Mouse (Mus musculus) heart, postnatal 25 days (tissue): Measurements from ENCODE around the gene Rbm5. TPM values are rescaled to one million over a fixed set of nuclear protein-coding genes. Genes with fewer than 3 reads are reported as not detected.

Experiments used
- DNase-seq: peaks from one replicate; pipeline ENCODE4 v3.0.0; 2022; ENCODE audit warnings: low spot score
- intact Hi-C: fragments of 180-260 bp; cut with DNase I; formaldehyde crosslinking; loops from one replicate; pipeline ENCODE4 v1.15.1; 2025
- total RNA-seq, 2 experiments: library from RNA; stranded (reverse); gene quantifications; 2 replicates each; pipeline ENCODE4 v1.2.3; 2021

Gene Rbm5
- total RNA-seq, 2 experiments from 2014 or later: 48.0 to 62.7 TPM

DNA sequence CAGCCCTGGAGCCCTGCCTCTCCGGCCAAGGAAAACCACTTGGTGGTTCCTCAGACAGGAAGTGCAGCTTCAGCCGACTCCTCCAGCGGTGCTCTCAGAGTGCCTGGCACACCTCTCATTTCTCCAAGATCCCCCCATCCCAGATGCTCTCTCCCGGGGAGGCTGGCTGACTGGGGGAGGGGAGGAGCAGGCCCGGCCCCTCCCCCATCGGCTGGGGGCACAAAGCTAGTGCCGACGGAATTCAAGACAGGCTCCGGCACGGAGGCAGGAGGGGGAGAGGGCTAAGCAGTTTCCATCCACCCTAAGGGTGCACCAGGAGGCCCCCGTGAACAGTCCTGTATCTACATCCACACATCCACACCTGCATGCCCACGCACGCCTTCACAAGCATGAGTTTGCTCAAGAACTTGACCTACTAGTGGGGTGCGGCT is 64.0 kb downstream of the Rbm5 start:
- no peak for DNase-seq
- intact Hi-C loops: no loop called here

DNA sequence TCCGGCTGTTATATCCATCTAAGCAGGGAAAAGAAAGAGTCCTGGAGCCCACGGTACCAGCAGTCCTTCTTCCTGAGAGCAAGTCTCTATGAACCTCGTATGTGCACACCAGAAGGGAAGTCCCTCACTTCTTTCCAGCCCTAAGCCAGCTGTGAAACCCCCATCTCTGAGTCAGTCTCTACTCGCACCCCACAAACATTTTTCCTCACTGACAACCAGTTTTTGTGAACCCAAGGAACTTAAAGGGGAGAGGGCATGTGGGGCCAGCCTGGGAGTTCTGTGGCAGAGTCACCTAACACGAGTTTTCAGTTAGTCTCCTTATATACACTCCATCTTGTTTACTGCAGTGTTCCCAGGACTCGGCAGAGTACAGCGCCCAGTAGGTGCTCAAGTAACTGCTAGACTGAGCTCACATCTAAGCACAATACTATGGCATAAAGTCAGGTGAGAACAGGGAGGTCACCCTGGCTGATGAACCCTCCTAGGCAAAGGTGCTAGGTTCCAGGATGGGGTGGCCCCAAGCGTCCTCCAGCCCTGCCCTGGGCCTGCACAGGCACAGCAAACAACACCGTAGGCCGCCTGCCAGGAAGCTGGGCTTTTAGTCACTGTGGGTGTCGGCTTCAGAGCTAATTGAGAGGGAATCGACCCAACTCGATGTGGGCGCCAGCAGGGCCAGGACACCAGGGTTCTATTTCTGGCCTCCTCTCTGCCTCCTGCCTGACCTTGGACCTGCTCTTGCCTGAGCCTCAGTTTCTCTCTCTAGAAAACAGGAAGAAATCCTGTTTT is 67.3 kb downstream of the Rbm5 start:
- DNase-seq: no peak
- intact Hi-C loops: no loop called here

GRCm38 (mm10) chr9:107702606-107703185 is 68.1 kb downstream of the Rbm5 start:
- DNase-seq: no peak
- intact Hi-C loops: no loop called here

GRCm38 (mm10) chr9:107701594-107701993 is 69.2 kb downstream of the Rbm5 start:
- intact Hi-C loops: no loop called here
- DNase-seq: peak; percentile 69

- intact Hi-C loops: no loop called here
- DNase-seq: no peak
Measured at GRCm38 (mm10) chr9:107700114-107700571, 70.7 kb downstream of the Rbm5 start.

DNA sequence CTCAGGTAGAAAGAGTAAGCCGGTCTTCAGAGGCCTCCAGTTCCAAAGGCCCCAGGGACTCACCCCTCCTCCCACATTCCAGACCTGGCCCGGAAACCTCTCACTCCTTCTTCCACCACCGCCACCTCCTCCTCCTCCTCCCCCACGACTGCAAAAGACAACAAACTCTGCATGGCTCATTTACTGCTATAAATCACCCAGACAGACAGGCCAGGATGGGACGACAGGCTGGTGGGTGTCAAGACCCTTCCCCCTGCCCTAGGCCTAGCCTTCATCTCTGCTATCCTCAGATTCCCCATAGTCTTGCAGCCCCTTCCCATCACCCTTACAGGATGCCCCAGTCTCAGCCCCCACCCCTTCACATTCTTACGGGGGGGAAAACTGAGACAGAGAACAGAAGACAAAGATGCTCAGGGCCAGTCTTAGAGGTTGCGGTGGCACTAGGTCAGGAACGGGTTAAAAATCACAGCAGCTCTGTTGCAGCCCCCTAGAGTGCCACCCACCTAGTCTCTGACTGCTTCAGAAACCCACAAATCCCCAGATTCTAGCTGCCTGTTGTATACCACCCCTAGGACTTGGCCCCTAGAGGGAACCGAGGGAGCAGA is 71.3 kb downstream of the Rbm5 start:
- no peak for DNase-seq
- intact Hi-C loops: no loop called here

GRCm38 (mm10) chr9:107698611-107699190 is 72.1 kb downstream of the Rbm5 start:
- no peak for DNase-seq
- intact Hi-C loops: no loop called here

DNA sequence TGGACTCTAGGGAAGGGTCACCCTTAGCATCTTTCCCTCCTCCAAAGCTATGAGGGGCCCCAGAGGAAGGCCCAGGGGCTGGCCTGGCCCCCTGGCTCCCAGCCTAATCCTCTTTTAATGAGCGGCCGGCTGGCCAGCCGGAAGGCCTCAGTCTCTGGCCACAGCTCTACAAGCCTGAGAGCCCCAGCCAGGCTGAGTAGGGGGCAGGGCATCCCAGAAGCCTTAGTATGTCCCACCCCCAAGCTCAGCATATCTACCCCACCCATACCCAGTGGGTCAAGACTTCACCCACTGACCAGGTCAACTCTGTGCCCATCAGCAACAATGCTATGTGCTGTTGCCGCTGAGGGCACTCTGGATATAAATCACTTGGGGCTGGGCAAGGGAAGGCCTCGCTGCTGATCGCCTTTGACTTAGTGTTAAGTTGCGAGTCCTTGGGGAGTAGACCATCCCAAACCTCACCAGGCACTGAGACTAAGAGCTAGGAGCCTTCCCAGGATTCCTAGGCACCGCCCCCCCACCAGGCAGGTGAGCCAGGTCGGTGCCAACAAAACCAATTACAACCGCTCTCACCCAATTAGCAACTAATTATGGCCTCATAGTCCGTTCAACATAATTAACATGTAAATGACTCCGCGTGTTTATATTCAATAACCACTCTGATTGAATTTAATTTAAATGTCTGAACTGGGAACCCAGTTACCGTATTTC is 72.8 kb downstream of the Rbm5 start:
- intact Hi-C loops: no loop called here
- no peak for DNase-seq

- no peak for DNase-seq
Measured at GRCm38 (mm10) chr9:107696845-107697610, 73.8 kb downstream of the Rbm5 start.

GRCm38 (mm10) chr9:107696106-107696479 is 74.7 kb downstream of the Rbm5 start:
- no peak for DNase-seq

More at GRCm38 (mm10) chr9:107696845-107697610, 73.8 kb downstream of the Rbm5 start:
- intact Hi-C loops: no loop called here

DNA sequence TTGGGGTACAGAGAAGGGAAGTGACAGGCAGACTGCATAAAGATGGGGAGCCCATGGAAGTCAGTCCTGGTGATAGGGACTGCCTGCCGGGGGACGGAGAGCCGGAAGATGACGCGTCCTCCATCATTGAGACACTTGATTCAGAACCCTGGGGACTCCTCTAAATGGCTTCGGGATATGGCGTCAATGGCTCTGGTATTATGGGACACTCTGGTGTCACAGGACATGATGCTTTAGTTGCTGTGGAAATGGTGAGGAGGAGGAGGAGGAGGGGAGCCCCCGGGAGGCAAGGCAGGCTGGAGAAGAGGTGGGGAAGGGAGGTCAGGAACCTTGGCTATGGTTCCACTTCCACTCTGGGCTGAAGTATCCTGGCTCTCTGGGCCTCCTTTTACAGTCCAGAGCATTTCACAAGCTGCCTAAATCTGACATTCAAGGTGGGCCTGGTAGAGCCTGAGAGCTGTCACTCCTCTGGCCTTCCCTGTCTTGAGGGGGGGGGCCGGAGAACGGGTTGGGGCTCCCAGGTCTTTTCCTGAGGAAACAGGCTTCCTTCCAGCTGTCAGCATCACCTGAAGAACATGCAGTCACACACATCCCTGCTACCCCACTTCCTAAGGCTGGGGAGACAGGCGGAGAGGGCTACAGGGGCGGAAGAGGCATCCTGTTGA is 75.2 kb downstream of the Rbm5 start:
- no peak for DNase-seq

More at GRCm38 (mm10) chr9:107696106-107696479, 74.7 kb downstream of the Rbm5 start:
- intact Hi-C loops: no loop called here

DNA sequence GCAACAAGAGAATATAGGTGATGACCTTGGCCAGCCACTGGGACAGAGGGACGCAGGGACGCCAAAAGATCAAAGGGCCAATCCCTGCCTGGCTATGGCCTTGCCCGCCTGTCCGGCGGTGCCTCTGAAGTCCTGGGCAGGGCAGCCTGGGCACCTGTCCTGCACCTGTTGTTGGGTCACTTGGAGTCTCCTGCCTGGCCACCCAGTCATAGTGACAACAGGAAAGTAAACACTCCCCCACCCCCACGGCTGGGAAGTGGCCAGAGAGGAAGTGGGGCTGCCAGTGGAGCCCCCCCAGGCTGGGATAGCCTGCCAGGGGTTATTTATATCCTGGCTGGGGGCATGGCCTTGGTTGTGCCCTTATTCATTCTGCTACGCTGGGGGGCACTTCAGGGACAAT is 76.2 kb downstream of the Rbm5 start:
- intact Hi-C loops: no loop called here
- no peak for DNase-seq

More for the DNA sequence above, 75.2 kb downstream of the Rbm5 start:
- intact Hi-C loops: no loop called here

DNA sequence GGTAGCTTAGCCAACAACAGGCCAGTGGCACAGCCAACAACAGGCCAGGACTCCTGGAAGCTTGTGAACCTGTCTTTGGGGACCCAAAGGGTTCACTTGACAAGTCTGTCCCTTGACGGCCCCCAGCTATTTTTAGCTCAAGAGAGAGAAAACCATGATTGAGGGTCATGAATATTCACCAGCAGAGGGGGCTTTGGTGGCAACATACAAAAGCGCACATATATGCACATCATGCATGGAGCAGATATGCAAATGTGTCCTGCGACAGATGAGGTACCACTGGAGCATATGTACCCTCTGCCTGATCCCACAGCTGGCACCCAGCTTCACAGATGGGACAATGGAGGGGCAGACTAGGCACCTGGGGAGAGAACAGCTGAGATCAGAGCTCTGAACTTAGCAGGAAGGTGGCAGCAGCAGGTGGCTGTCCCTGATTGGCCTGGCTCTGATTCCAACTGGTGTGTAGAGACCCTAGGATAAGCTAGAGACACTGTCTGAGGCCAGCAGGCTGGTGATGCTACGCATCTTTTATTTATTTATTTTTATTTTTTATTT is 77.3 kb downstream of the Rbm5 start:
- no peak for DNase-seq
- intact Hi-C loops: no loop called here

GRCm38 (mm10) chr9:107692785-107693184 is 78.0 kb downstream of the Rbm5 start:
- intact Hi-C loops: no loop called here
- DNase-seq: no peak

- intact Hi-C loops: no loop called here
- no peak for DNase-seq
Measured at GRCm38 (mm10) chr9:107690391-107690790, 80.4 kb downstream of the Rbm5 start.
